Mouse (Mus musculus): ENCODE measurements around the gene Npas3.

DNA sequence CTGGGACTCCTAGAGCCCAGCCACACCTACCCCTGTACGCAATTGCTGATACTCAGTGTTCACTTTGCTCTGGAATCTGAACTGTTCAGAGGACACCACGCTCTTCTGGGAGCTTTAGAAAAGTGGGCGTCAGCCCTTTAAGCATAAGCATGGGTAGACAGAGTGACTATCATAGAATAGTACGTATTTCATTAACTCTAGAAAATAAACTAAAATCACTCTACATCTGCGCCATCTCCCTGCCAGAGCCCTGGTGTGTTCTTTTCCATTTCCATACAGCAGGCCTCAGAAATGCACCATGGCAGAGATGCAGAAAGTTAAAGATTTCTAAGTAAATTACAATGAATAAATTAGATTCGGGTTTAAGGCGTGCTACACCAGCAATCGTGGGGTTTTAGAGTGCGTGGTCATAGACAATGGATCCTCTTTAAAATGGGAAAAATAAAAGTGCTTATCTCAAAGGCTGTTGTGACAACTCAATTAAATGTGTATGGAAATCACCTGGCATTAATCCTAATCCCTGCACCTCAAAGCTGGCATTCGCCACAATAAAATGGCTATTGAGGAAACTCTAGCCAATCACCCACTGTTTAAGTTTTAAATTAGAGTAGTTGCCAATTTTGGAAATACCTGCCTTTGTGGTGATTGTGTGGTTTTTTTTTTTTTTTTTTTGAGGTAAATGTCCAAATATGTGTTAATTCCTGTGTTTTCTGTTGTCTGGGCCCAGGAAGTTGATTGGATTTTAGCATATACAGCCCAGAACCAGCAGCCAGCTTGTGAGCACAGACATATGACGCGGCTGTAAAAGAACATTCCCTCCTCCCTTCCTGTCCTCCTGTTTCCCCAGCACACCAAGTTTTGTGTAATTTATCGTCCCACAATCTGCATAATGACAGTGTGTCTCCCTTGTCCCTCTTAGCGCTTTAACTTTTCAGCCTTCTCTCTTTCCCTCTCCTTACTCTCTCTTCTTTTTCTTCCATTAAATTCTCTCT, 737.7 kb downstream of the Npas3 start:
- TF ChIP-seq CTCF (IDR thresholded peaks at IDR 0.05; ENCODE audit: low read depth, low read length) (no peak), POLR2A (IDR thresholded peaks at IDR 0.05; ENCODE audit: extremely low read depth, insufficient read depth, low read length) (no peak)
